Mouse (Mus musculus) left cerebral cortex, postnatal 36 days (tissue): Measurements from ENCODE around the gene Hist1h2af. TPM values are rescaled to one million over a fixed set of nuclear protein-coding genes. Genes with fewer than 3 reads are reported as not detected.
"Not testable (repeated sequence)": the region's sequence is repeated elsewhere in the genome, so short reads cannot be mapped to it uniquely, and the experiment has no call there.

Experiments
- DNase-seq, 2 experiments: peaks; one replicate each; pipeline ENCODE4 v3.0.0; 2021 to 2022; ENCODE audit warnings: low spot score in 2 of 2, mixed read lengths in 1 of 2
- intact Hi-C: fragments of 180-260 bp; cut with DNase I; formaldehyde crosslinking; loops from one replicate; pipeline ENCODE4 v1.15.1; 2025
- total RNA-seq, 2 experiments: library from RNA; stranded (reverse); gene quantifications; 2 replicates each; pipeline ENCODE4 v1.2.3; 2021

Gene Hist1h2af
- total RNA-seq, 2 experiments from 2014 or later = 6.2 to 7.0 TPM

DNA sequence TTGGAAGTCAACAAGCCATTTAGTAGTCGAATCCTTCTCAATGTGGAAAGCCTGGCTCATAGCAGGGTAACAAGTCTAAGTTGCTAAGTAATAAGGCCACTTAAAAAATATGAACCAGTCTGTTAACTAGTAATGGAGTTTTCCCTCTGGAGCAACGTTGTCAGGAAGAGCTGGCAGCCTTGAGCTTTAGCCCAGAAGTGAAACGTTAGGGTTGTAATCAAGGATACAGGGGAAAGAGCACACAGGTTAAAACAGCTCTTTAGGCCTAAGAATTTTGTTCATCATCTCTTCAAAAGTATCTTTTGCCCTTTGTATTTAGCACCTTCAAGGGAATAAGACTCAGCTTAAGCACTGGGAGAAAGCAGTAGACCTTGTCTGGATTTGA, 17.0 kb downstream of the Hist1h2af start:
- no peak for DNase-seq
- intact Hi-C loops = no loop called here

DNA sequence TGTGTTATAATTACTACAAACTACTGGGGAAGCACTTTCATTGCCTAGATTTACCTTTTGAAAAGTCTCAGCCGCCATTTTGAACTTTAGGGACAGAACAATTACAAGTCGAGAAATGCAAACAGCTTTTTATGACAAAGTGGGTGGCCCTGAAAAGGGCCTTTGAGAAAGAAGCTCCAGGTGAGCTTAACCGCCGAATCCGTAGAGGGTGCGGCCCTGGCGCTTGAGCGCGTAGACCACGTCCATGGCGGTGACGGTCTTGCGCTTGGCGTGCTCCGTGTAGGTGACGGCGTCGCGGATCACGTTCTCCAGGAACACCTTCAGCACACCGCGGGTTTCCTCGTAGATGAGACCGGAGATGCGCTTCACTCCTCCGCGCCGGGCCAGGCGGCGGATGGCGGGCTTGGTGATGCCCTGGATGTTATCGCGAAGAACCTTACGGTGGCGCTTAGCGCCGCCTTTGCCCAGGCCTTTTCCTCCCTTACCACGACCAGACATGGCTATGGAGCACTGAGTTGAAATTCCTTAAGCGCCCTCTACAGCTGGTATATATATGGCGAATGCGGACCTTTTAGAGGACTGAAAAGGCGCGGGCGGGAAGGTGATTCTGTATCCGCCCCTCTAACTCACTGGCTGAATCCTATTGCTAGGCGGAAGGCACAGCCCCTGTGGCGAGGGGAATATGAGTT, 17.6 kb downstream of the Hist1h2af start, which contains the start of gene Hist1h4f:
Hist1h4f (minus strand) TSS at position 503 of the 689 bp plus-strand sequence.
- intact Hi-C loops = not testable (repeated sequence)
- peak; percentile 91 to 93 for DNase-seq

- no peak for DNase-seq
- intact Hi-C loops = no loop called here
Observed at GRCm38 (mm10) chr13:23551931-23552914, 18.5 kb downstream of the Hist1h2af start.

- no peak for DNase-seq
- intact Hi-C loops = no loop called here
Observed at GRCm38 (mm10) chr13:23552962-23553361, 19.3 kb downstream of the Hist1h2af start, which contains the start of gene Hist1h1d. Hist1h1d (plus strand) TSS chr13:23553262.

DNA sequence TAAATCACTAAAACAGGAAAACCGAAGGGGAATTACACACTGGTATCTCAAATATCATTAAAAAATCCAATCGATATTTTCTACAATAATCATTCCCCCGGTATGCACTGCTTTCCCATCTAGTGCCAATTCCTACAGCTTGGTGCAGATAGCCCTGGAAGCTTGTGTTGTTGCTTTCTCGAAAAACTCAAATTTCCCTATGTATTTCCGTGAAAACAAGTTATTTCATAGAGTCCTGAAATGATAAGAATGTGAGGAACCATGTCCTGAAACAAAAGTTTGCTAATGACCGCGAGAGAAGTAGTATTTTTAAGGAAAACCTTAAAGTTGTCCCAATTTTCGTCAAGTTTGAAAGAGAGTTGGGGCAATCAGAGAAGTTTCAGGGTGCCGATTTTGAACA, 20.7 kb downstream of the Hist1h2af start:
- no peak for DNase-seq
- intact Hi-C loops = no loop called here

DNA sequence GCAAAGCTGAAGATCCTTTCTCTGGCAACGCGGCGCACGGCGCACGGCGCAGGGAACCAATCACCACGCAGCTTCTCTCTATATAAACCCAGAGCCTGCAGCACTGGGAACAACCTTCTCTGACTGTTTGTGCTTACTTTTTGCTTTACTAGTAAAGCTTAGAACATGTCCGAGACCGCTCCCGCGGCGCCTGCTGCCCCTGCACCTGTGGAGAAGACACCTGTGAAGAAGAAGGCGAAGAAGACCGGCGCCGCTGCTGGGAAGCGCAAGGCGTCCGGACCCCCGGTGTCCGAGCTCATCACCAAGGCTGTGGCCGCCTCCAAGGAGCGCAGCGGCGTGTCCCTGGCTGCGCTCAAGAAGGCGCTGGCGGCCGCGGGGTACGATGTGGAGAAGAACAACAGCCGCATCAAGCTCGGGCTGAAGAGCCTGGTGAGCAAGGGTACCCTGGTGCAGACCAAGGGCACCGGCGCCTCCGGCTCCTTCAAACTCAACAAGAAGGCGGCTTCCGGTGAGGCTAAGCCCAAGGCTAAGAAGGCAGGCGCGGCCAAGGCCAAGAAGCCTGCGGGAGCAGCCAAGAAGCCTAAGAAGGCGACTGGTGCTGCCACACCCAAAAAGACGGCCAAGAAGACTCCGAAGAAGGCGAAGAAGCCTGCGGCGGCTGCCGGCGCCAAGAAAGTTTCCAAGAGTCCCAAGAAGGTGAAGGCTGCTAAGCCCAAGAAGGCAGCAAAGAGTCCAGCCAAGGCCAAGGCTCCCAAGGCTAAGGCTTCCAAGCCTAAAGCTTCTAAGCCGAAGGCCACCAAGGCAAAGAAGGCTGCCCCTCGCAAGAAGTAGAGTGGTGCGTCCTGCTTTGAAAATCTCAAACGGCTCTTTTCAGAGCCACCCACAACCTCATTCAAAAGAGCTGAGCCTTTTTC, 21.5 kb downstream of the Hist1h2af start:
- peak; percentile 80 to 81 for DNase-seq
- intact Hi-C loops = no loop called here

DNA sequence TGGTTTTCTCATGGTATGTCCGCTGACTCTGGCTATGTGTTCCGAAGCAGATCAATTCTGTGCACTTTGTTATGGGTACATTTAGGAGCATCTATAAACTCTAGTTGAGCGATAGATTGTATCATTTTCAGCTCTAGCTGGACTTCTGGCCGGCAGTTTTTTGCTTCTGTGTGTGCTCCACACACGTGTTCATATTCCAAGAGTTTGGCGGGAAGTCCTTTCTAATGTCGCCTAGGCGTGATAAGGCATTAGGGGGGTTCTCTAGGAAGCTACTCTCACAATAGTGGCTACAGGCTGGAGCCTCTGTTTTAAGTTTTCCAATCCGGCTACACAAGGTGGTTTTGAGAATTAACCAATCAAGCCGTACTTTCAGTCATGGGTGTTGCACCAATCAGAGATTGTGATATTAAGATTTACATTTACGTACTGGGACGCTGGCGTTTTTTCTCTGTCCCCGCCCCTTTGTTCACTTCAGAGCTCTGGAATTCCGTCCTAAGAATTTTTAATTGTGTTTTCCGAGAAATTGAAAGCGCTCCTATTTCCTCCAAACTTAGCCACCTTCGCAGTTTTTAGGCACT, 22.2 kb downstream of the Hist1h2af start:
- peak; percentile 69 to 70 for DNase-seq
- intact Hi-C loops = no loop called here

DNA sequence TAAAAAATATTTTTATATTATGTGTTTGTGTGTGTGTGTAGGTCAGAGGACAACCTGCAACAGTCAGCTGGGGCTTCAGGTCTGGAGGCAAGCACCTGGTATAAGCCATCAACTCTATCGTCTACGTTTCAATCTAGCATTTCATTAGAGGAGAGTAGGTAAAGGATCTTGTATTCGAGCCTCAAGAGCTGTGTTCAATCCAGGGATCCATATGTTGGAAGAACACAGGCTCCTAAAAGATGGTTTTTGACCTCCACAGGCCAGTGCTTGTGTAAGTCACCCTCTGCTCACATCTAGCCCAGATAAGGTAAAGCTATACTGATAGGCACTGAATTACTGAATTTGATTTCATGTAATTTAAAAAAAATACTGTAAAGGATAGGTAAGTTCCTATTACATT, 23.2 kb downstream of the Hist1h2af start:
- no peak for DNase-seq
- intact Hi-C loops = no loop called here

- intact Hi-C loops, DNase-seq: not testable (repeated sequence)
Observed at GRCm38 (mm10) chr13:23560699-23561098, 27.0 kb downstream of the Hist1h2af start.

DNA sequence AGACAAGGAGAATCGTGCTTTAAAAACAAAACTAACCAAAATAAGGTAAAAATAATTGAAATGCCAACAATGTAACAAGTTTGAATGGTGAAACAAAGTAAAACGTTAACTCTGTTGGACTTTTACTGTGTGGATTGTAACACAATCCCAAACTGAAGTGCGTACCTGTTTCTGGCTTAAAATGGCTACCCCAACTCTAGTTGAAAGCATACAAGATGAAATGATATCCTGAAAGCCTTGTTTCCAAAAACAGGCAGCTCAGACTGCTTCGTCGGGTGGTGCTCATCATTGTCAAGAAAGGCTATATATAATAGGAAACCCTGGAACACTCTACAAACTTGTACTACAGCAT, 27.8 kb downstream of the Hist1h2af start:
- intact Hi-C loops, DNase-seq: not testable (repeated sequence)

GRCm38 (mm10) chr13:23561883-23562659, 28.4 kb downstream of the Hist1h2af start, which contains the start of gene Hist1h3e:
Hist1h3e (minus strand) TSS chr13:23562369.
- intact Hi-C loops = not testable (repeated sequence)
- DNase-seq = peak; percentile 94 to 95

- DNase-seq = peak in 1 of 2 experiments; percentile 43
- intact Hi-C loops = no loop called here
Observed at GRCm38 (mm10) chr13:23562699-23563462, 29.2 kb downstream of the Hist1h2af start.

GRCm38 (mm10) chr13:23564482-23564881, 30.8 kb downstream of the Hist1h2af start:
- no peak for DNase-seq
- intact Hi-C loops = no loop called here

GRCm38 (mm10) chr13:23570261-23571021, 36.7 kb downstream of the Hist1h2af start:
- intact Hi-C loops = not testable (repeated sequence)
- DNase-seq = peak in 1 of 2 experiments; percentile 82

GRCm38 (mm10) chr13:23571022-23571503, 37.4 kb downstream of the Hist1h2af start, which contains the start of the genes Hist1h2ae and Hist1h2bg:
Hist1h2ae (minus strand) TSS chr13:23571220.
Hist1h2bg (plus strand) TSS chr13:23571396.
- intact Hi-C loops = no loop called here
- DNase-seq = peak; percentile 62 to 81

DNA sequence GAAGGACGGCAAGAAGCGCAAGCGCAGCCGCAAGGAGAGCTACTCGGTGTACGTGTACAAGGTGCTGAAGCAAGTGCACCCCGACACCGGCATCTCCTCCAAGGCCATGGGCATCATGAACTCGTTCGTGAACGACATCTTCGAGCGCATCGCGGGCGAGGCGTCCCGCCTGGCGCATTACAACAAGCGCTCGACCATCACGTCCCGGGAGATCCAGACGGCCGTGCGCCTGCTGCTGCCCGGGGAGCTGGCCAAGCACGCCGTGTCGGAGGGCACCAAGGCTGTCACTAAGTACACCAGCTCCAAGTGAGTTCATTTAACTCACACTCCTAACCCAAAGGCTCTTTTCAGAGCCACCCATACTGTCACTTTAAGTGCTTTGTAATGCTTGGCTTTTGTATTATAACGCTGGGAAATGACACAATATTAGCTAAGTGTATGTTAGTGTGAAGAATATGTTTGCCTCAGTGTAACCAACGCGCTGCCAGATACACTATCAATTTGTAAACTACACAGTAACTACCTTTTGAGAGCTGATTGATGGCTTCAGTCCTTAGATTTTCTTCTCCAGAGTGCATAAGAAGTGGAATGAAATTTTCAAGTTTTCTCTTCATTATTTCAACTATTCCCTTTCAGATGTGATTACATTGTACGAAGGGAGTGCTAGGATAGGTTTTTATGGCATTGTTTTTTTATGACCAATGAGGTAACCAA, 38.0 kb downstream of the Hist1h2af start:
- intact Hi-C loops, DNase-seq: not testable (repeated sequence)
